Mouse (Mus musculus) C2C12 (cell line): ENCODE data around the gene Kcnab2. TPM values are rescaled to one million over a fixed set of nuclear protein-coding genes. Genes with fewer than 3 reads are reported as not detected.

Experiments used
- H3K27me3 ChIP-seq: one replicate; pipeline ENCODE4 v1.6.1; 2011; ENCODE audit not compliant: control insufficient read depth, insufficient read depth, insufficient read length
- H3K36me3 ChIP-seq: one replicate; pipeline ENCODE4 v1.6.1; 2011; ENCODE audit not compliant: control insufficient read depth, insufficient read depth
- H3K4me3 ChIP-seq: one replicate; pipeline ENCODE4 v1.5.1; 2011; ENCODE audit warnings: mild to moderate bottlenecking, control low read depth; ENCODE audit not compliant: poor library complexity, insufficient read depth, severe bottlenecking
- H3K79me2 ChIP-seq: one replicate; pipeline ENCODE4 v1.6.1; 2011; ENCODE audit not compliant: control insufficient read depth, insufficient read depth
- H3K79me3 ChIP-seq: one replicate; pipeline ENCODE4 v1.6.1; 2011; ENCODE audit warnings: low read depth, control low read depth
- H3ac ChIP-seq: one replicate; pipeline ENCODE3; 2011; ENCODE audit warnings: low read depth; ENCODE audit not compliant: control insufficient read depth, insufficient read length
- CEBPB ChIP-seq: IDR thresholded peaks from one replicate; pipeline ENCODE4 v1.6.1; 2011; ENCODE audit warnings: low read depth, mild to moderate bottlenecking, control low read depth, moderate library complexity
- CTCF ChIP-seq: IDR thresholded peaks from one replicate; pipeline ENCODE4 v1.5.1; 2011; ENCODE audit not compliant: control insufficient read depth, insufficient read depth, insufficient read length
- FOSL1 ChIP-seq: IDR thresholded peaks from one replicate; pipeline ENCODE4 v1.8.0; 2011; ENCODE audit warnings: mild to moderate bottlenecking, low read length; ENCODE audit not compliant: poor library complexity, insufficient read depth, severe bottlenecking
- MAX ChIP-seq: IDR thresholded peaks from one replicate; pipeline ENCODE4 v1.6.1; 2011; ENCODE audit warnings: mild to moderate bottlenecking, control low read depth
- MYOD1 ChIP-seq: IDR thresholded peaks from one replicate; pipeline ENCODE4 v1.6.1; 2011; ENCODE audit warnings: low read depth; ENCODE audit not compliant: control insufficient read depth, insufficient read length
- MYOG ChIP-seq: IDR thresholded peaks from one replicate; pipeline ENCODE4 v1.6.1; 2011; ENCODE audit not compliant: control insufficient read depth, insufficient read length; ENCODE audit errors: extremely low read depth
- USF1 ChIP-seq: IDR thresholded peaks from one replicate; pipeline ENCODE4 v1.6.1; 2011; ENCODE audit warnings: low read depth, mild to moderate bottlenecking, control low read depth, moderate library complexity
- polyA plus RNA-seq: library from polyadenylated mRNA; unstranded; fragments of >200 nt; fragmentation: generic; extraction: Trizol; gene quantifications from one replicate; pipeline ENCODE4 v1.2.1, GENCODE M21; 2012; ENCODE audit warnings: missing spikeins

Gene Kcnab2
- polyA plus RNA-seq, 1 experiment: 8.5 TPM

GRCm38 (mm10) chr4:152359700-152360099 is 118.0 kb downstream of the Kcnab2 start:
- no peaks in the 10 kb centered on the region for H3K36me3 ChIP-seq
- H3K27me3 ChIP-seq: no peaks in the 10 kb centered on the region

GRCm38 (mm10) chr4:152355672-152356071 is 122.0 kb downstream of the Kcnab2 start:
- Histone ChIP-seq H3K4me3 (no peak overlapping the region), H3K36me3 (no peaks in the 10 kb centered on the region), H3ac (no peak overlapping the region), H3K27me3 (no peaks in the 10 kb centered on the region), H3K79me3 (no peaks in the 10 kb centered on the region), H3K79me2 (no peaks in the 10 kb centered on the region)
- TF ChIP-seq MYOG (no peak), MYOD1 (no peak), USF1 (no peak), CEBPB (no peak), FOSL1 (no peak), CTCF (no peak), MAX (no peak)

More at GRCm38 (mm10) chr4:152359700-152360099, 118.0 kb downstream of the Kcnab2 start:
- Histone ChIP-seq H3K4me3 (no peak overlapping the region), H3K79me3 (no peaks in the 10 kb centered on the region), H3ac (no peak overlapping the region), H3K79me2 (no peaks in the 10 kb centered on the region)
- no peak for TF ChIP-seq MAX
- TF ChIP-seq USF1: no peak
- no peak for TF ChIP-seq MYOG
- no peak for TF ChIP-seq MYOD1
- TF ChIP-seq CEBPB: no peak
- TF ChIP-seq FOSL1: no peak
- TF ChIP-seq CTCF: no peak

GRCm38 (mm10) chr4:152353886-152354637 is 123.6 kb downstream of the Kcnab2 start:
- Histone ChIP-seq H3K79me2 (no peaks in the 10 kb centered on the region), H3K79me3 (no peaks in the 10 kb centered on the region), H3ac (no peak overlapping the region), H3K36me3 (no peaks in the 10 kb centered on the region), H3K4me3 (no peak overlapping the region), H3K27me3 (peaks cover 7% of the 10 kb centered on the region)
- TF ChIP-seq CEBPB (no peak), MYOG (no peak), CTCF (no peak), MAX (peak; percentile 56), FOSL1 (peak; percentile 69), USF1 (no peak), MYOD1 (no peak)

GRCm38 (mm10) chr4:152351422-152352305 is 126.0 kb downstream of the Kcnab2 start:
- H3ac ChIP-seq: no peak overlapping the region
- no peaks in the 10 kb centered on the region for H3K79me2 ChIP-seq
- H3K27me3 ChIP-seq: peaks cover 23% of the 10 kb centered on the region
- no peak overlapping the region for H3K4me3 ChIP-seq
- TF ChIP-seq MAX (peak; percentile 32), CEBPB (no peak), CTCF (no peak), MYOD1 (no peak)
- H3K36me3 ChIP-seq: no peaks in the 10 kb centered on the region
- no peaks in the 10 kb centered on the region for H3K79me3 ChIP-seq

- no peak for TF ChIP-seq MAX
- Histone ChIP-seq H3K79me2 (no peaks in the 10 kb centered on the region), H3ac (no peak overlapping the region), H3K79me3 (no peaks in the 10 kb centered on the region), H3K4me3 (no peak overlapping the region), H3K27me3 (peaks cover 23% of the 10 kb centered on the region), H3K36me3 (no peaks in the 10 kb centered on the region)
Measured at GRCm38 (mm10) chr4:152350722-152351421, 126.8 kb downstream of the Kcnab2 start.
